ENCODE assay signal across 10 mouse cellular contexts in the genomic region with DNA sequence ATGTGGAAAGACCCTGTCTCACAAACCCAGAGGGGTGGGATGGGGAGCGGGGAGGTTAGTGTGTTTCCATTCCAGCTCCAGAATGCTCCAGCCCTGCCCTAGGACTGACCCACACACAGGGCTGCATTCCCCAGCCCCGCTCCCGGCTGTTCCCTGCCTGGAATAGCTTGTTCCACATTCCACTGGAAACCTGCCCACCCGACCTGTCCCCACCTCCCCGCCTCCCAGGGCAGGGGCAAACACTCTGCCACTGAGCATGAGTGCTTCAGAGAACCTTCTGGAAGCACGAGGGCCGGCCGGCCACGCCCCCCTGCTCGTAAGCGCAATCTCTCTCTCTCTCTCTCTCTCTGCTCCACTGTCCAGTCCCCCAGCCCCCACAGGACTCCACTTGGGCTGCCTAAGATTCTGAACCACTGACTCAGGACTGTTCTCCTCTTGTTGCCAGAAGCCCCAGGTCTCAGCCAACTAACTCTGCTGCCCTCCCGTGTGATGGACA. TPM values are rescaled to one million over a fixed set of nuclear protein-coding genes. Genes with fewer than 3 reads are reported as not detected.
DNase-seq lines count a peak whose midpoint lies in the region; ATAC-seq and TF ChIP-seq lines count a peak whose summit lies in the region.
"Had no signal": no experiment of that assay in that cellular context is flagged by ENCODE, and none has a peak within 500 bp of the region (broad histone marks: within the 10 kb centered on the region; RNA-seq: fewer than 3 reads in every experiment).

No protein-coding gene starts in this region.

- H3K36me3 ChIP-seq in liver, postnatal 0 days (replicated peaks; ENCODE audit: insufficient read depth, low read length), result 0 out of 2 replicates have a peak, but pooled peaks cover 6% of the 10 kb centered on the region
- peaks cover 6% of the 10 kb centered on the region for H3K36me3 ChIP-seq in liver, embryonic 11.5 days (ENCODE audit: control insufficient read depth, insufficient read depth, low read length)
- peaks cover 70% of the 10 kb centered on the region for H3K36me3 ChIP-seq in heart, embryonic 14.5 days (ENCODE audit: control insufficient read depth, insufficient read depth, low read length)

- no peaks in the 10 kb centered on the region for H3K27me3 ChIP-seq in liver, postnatal 0 days (ENCODE audit: insufficient read depth, low read length)
- H3K27me3 ChIP-seq in liver, embryonic 11.5 days (replicated peaks; ENCODE audit: control insufficient read depth, insufficient read depth, low read length), result no peaks in the 10 kb centered on the region
- H3K27me3 ChIP-seq in heart, embryonic 14.5 days (ENCODE audit: control insufficient read depth, insufficient read depth, low read length), result no peaks in the 10 kb centered on the region
- H3K27me3 ChIP-seq: CH12.LX; neural tube, embryonic 15.5 days had no signal

- TF ChIP-seq EP300 in liver, postnatal 0 days (IDR thresholded peaks at IDR 0.05; ENCODE audit: low read depth), result no peak

- no peak overlapping the region for H3K4me2 ChIP-seq in liver, postnatal 0 days (ENCODE audit: low read depth, low read length)
- no peak overlapping the region for H3K4me2 ChIP-seq in liver, embryonic 11.5 days
- H3K4me2 ChIP-seq in heart, embryonic 14.5 days (ENCODE audit: low read length), result peak overlapping the region; percentile 21; the same call in 1 of the 2 replicates
- H3K4me2 ChIP-seq: neural tube, embryonic 15.5 days had no signal

- no peak overlapping the region for H3K27ac ChIP-seq in liver, postnatal 0 days (ENCODE audit: low read depth)
- no peak overlapping the region for H3K27ac ChIP-seq in liver, embryonic 11.5 days (ENCODE audit: low read depth, low read length)
- H3K27ac ChIP-seq in heart, embryonic 14.5 days (replicated peaks in 1 of 2; ENCODE audit: control insufficient read depth in 1 of 2, insufficient read depth in 1 of 2, low read depth in 2 of 2, low read length in 2 of 2), result peak overlapping the region; percentile 12 to 68
- H3K27ac ChIP-seq: neural tube, embryonic 15.5 days had no signal

- H3K4me3 ChIP-seq in liver, postnatal 0 days (ENCODE audit: low read depth, low read length), result no peak overlapping the region
- H3K4me3 ChIP-seq in liver, embryonic 11.5 days (ENCODE audit: low read depth, low read length), result no peak overlapping the region
- no peak overlapping the region for H3K4me3 ChIP-seq in heart, embryonic 14.5 days (ENCODE audit: control insufficient read depth in 1 of 2, insufficient read depth in 1 of 2, low read depth in 1 of 2, low read length in 2 of 2)
- H3K4me3 ChIP-seq: neural tube, embryonic 15.5 days had no signal

- no peaks in the 10 kb centered on the region for H3K4me1 ChIP-seq in liver, postnatal 0 days (ENCODE audit: insufficient read depth)
- no peaks in the 10 kb centered on the region for H3K4me1 ChIP-seq in liver, embryonic 11.5 days (replicated peaks; ENCODE audit: control insufficient read depth, insufficient read depth, low read length)
- peaks cover 7 to 19% of the 10 kb centered on the region in 2 experiments for H3K4me1 ChIP-seq in heart, embryonic 14.5 days (ENCODE audit: control insufficient read depth in 2 of 2, insufficient read depth in 2 of 2, low read length in 2 of 2)

- no peaks in the 10 kb centered on the region for H3K9me3 ChIP-seq in liver, postnatal 0 days (ENCODE audit: low read length)
- no peaks in the 10 kb centered on the region for H3K9me3 ChIP-seq in liver, embryonic 11.5 days (ENCODE audit: control insufficient read depth, low read length)
- no peaks in the 10 kb centered on the region for H3K9me3 ChIP-seq in heart, embryonic 14.5 days (ENCODE audit: control insufficient read depth, low read length)
- H3K9me3 ChIP-seq: neural tube, embryonic 15.5 days had no signal

- no peak for ATAC-seq in liver, postnatal 0 days
- ATAC-seq in liver, embryonic 11.5 days (replicated peaks; ENCODE audit: low FRiP score), result no peak
- ATAC-seq in heart, embryonic 14.5 days (ENCODE audit: insufficient number of reproducible peaks, insufficient read depth, low FRiP score, low read depth), result peak; percentile 84

- no peak for DNase-seq in liver, postnatal 0 days
- DNase-seq in liver, embryonic 11.5 days (ENCODE audit: low spot score), result no peak
- peak; percentile 65 to 78 for DNase-seq in kidney, postnatal 4 days
- DNase-seq in testis, postnatal 14 days (ENCODE audit: low spot score), result peak; percentile 70
- no peak for DNase-seq in frontal cortex, adult 2 months (ENCODE audit: extremely low spot score in 1 of 2, low spot score in 1 of 2)
- no peak for DNase-seq in layer of hippocampus, adult 18-20 months (ENCODE audit: low spot score in 2 of 2)
- DNase-seq in right cerebral cortex, postnatal 36 days (ENCODE audit: low spot score in 2 of 2), result no peak

- 0 out of 2 replicates have a peak overlapping the region, but pooled peaks have one; percentile 21 for H3K9ac ChIP-seq in liver, postnatal 0 days (replicated peaks)
- no peak overlapping the region for H3K9ac ChIP-seq in liver, embryonic 11.5 days (ENCODE audit: low read depth, low read length)
- peak overlapping the region; percentile 4; the same call in 1 of the 2 replicates for H3K9ac ChIP-seq in heart, embryonic 14.5 days (ENCODE audit: low read length)
- H3K9ac ChIP-seq: neural tube, embryonic 15.5 days had no signal

- WGBS in liver, postnatal 0 days (ENCODE audit: insufficient replicate concordance), result 60% methylated on average over 12 of the region's 12 CpGs
- WGBS in liver, embryonic 11.5 days, result 64% methylated on average over 12 of the region's 12 CpGs
- WGBS in heart, embryonic 14.5 days, result 41% methylated on average over 12 of the region's 12 CpGs

- TF ChIP-seq CTCF in liver, postnatal 0 days (IDR thresholded peaks at IDR 0.05; ENCODE audit: low read depth), result no peak

RNA-seq across cellular contexts. Expression of a gene that starts 21.4 kb away (rescaled TPM):
- polyA plus RNA-seq in liver, postnatal 0 days (2015; fragmentation: Nextera tagmentation; extraction: Ambion mirVana), result 2.4 and 3.3 TPM in 2 replicates
- 9.8 and 10.6 TPM in 2 replicates for polyA plus RNA-seq in liver, embryonic 11.5 days (2014; fragmentation: Nextera tagmentation; extraction: Ambion mirVana)
- 27.2 and 28.3 TPM in 2 replicates for polyA plus RNA-seq in heart, embryonic 14.5 days (2014; fragmentation: Nextera tagmentation; extraction: Ambion mirVana)
- 44.7 and 51.7 TPM in 2 replicates for polyA plus RNA-seq in frontal cortex, adult 2 months (2012; rRNA removed)
- 10 to 100 TPM; 75.7 to 89.4 TPM for total RNA-seq in layer of hippocampus, adult 18-20 months (2021)

RNA-seq across cellular contexts. Expression of a gene that starts 26.9 kb away (rescaled TPM):
- 5.9 and 6.5 TPM in 2 replicates for polyA plus RNA-seq in liver, postnatal 0 days (2015; fragmentation: Nextera tagmentation; extraction: Ambion mirVana)
- polyA plus RNA-seq in liver, embryonic 11.5 days (2014; fragmentation: Nextera tagmentation; extraction: Ambion mirVana), result 13.6 and 14.0 TPM in 2 replicates
- 9.6 and 11.5 TPM in 2 replicates for polyA plus RNA-seq in heart, embryonic 14.5 days (2014; fragmentation: Nextera tagmentation; extraction: Ambion mirVana)
- polyA plus RNA-seq in frontal cortex, adult 2 months (2012; rRNA removed), result 9.6 and 11.8 TPM in 2 replicates
- 10 to 100 TPM; 25.3 to 28.7 TPM for total RNA-seq in layer of hippocampus, adult 18-20 months (2021)

RNA-seq across cellular contexts. Expression of a gene that starts 30.7 kb away (rescaled TPM):
- polyA plus RNA-seq in liver, postnatal 0 days (2015; fragmentation: Nextera tagmentation; extraction: Ambion mirVana), result 253 and 267 TPM in 2 replicates
- 521 and 566 TPM in 2 replicates for polyA plus RNA-seq in liver, embryonic 11.5 days (2014; fragmentation: Nextera tagmentation; extraction: Ambion mirVana)
- 437 and 446 TPM in 2 replicates for polyA plus RNA-seq in heart, embryonic 14.5 days (2014; fragmentation: Nextera tagmentation; extraction: Ambion mirVana)
- polyA plus RNA-seq in frontal cortex, adult 2 months (2012; rRNA removed), result 108 and 133 TPM in 2 replicates
- total RNA-seq in layer of hippocampus, adult 18-20 months (2021), result 100 to 1,000 TPM in 1 of 2 experiments, 10 to 100 TPM in 1; 96.7 to 100 TPM

RNA-seq across cellular contexts. Expression of a gene that starts 31.6 kb away (rescaled TPM):
- 10.3 and 11.0 TPM in 2 replicates for polyA plus RNA-seq in liver, postnatal 0 days (2015; fragmentation: Nextera tagmentation; extraction: Ambion mirVana)
- 18.7 and 19.8 TPM in 2 replicates for polyA plus RNA-seq in liver, embryonic 11.5 days (2014; fragmentation: Nextera tagmentation; extraction: Ambion mirVana)
- polyA plus RNA-seq in heart, embryonic 14.5 days (2014; fragmentation: Nextera tagmentation; extraction: Ambion mirVana), result 14.0 and 17.1 TPM in 2 replicates
- polyA plus RNA-seq in frontal cortex, adult 2 months (2012; rRNA removed), result 24.5 and 25.9 TPM in 2 replicates
- total RNA-seq in layer of hippocampus, adult 18-20 months (2021), result 10 to 100 TPM; 20.4 to 22.6 TPM

RNA-seq across cellular contexts. Expression of a gene that starts 42.9 kb away (rescaled TPM):
- polyA plus RNA-seq in liver, postnatal 0 days (2015; fragmentation: Nextera tagmentation; extraction: Ambion mirVana), result 3.6 and 3.7 TPM in 2 replicates
- polyA plus RNA-seq in liver, embryonic 11.5 days (2014; fragmentation: Nextera tagmentation; extraction: Ambion mirVana), result 18.9 and 19.6 TPM in 2 replicates
- polyA plus RNA-seq in heart, embryonic 14.5 days (2014; fragmentation: Nextera tagmentation; extraction: Ambion mirVana), result 6.5 and 8.3 TPM in 2 replicates
- polyA plus RNA-seq in frontal cortex, adult 2 months (2012; rRNA removed), result 38.2 and 38.3 TPM in 2 replicates
- 10 to 100 TPM; 23.8 to 24.4 TPM for total RNA-seq in layer of hippocampus, adult 18-20 months (2021)

Comparison
In these comparisons a context has a peak if more than half of its experiments do, and no peak if none do; other contexts are left out.
1. DNase-seq: peak in kidney, postnatal 4 days (2 of 2) and testis, postnatal 14 days (single experiment); none in liver, postnatal 0 days (single experiment), liver, embryonic 11.5 days (single experiment), frontal cortex, adult 2 months (0 of 2), layer of hippocampus, adult 18-20 months (0 of 2) and right cerebral cortex, postnatal 36 days (0 of 2).
2. H3K27ac ChIP-seq: peak in heart, embryonic 14.5 days (2 of 2); none in liver, postnatal 0 days (single experiment) and liver, embryonic 11.5 days (single experiment).